Mouse (Mus musculus) liver, embryonic 18 days (tissue): Measurements from ENCODE around the gene Tigar. TPM values are rescaled to one million over a fixed set of nuclear protein-coding genes. Genes with fewer than 3 reads are reported as not detected.

Experiments used
- polyA plus RNA-seq: library from polyadenylated mRNA; depleted of rRNA; stranded (reverse); fragments of >200 nt; gene quantifications from 2 replicates; pipeline ENCODE4 v1.2.3, GENCODE M21; 2012; rRNA removed

The Tigar gene
- 1.3 and 1.4 TPM in 2 replicates for polyA plus RNA-seq

DNA sequence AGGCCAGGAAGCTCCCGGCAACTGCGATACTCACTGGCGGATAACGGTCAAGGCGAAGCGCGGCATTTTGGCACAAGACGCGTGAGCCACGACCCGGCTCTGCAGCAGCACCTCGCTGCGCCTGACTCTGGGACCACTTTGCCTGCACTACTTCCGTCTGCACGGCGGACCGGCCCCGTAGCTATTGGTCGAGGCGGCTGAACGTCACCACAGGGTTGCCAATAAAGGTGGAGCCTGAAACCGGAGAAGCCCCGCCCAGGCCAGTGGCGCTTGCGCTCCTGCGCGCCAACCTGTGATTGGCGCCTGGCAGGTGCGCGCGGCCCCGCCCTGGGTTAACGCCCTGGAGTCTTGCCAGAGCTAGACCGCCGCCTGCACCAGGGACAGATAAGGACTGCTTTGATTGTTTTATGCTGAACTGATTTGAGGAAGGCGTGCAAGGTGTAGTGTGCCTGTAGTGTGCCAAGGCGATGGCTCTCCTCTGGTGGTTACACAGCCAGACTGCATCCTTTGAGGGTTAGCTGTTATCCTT lies at the start of gene Tigar:
Gene Tigar (minus strand): TSS at position 156 of the 529 bp plus-strand sequence.

DNA sequence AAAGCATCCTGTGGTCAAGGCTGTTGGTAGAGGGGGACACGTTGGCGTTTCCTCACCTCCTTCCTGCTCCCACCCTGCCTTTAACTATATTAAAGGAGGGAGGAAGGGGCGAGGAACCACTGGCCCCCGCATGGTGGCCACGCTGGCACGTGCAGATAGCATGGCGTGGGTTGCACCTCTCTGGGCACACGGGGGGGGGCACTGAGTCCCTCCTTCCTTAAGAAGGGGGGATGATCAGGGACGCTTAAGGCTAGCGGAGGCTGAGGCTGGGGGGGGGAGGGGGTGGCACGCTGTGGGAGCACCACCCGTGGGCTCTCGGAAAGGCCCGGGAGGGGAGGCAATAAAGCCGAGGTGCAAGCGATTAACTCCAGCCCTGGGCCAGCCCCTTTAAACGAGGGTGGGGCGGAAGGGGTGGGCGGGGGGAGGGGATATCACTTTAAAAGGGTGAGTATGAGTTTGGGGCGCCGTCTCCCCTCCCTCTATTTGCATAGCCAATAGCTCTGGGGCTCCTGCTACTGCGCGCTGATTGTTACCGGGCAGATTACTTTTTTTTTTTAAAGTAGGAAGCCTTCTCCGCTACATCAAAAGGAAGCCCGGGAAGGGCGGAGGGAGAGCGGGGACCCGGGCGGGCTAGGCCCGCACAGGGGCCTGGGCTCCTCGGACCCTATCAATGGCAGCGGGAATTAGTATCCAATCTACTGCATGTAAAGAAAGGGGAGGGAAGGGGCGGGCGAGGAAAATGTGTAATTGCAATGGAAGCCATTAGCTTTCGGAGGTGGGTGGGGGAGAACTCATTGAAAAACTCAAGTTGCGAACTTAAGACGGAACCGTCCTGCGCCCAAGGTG lies 43.0 kb upstream of the Tigar start, which contains the start of gene Ccnd2:
Gene Ccnd2 (minus strand): TSS at position 88 of the 846 bp plus-strand sequence.

DNA sequence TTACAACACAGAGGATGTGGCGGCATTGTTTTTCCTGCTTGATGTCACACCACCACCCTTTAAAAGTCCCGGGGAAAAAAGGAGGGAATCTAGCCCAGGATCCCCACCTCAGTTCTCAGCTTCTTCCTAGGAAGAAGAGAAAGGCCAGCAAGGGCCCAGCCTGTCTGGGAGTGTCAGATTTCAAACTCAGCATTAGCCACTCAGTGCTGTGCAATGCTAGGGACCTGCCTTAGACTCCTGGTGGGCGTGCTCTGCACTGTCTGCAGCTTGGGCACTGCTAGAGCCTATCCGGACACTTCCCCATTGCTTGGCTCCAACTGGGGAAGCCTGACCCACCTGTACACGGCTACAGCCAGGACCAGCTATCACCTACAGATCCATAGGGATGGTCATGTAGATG lies 36.5 kb downstream of the Tigar start, which contains the start of gene Fgf23:
Gene Fgf23 (plus strand): TSS at position 86 of the 400 bp plus-strand sequence.

Other genes with a start within 250 kb of the Tigar start
- 0.05 TPM in 1 of 2 replicates, not detected in the other for gene Dyrk4, start 187.7 kb downstream of the Tigar start, polyA plus RNA-seq
- gene Rad51ap1, start 170.0 kb downstream of the Tigar start, polyA plus RNA-seq = 17.6 and 18.1 TPM in 2 replicates
- 6.0 and 6.5 TPM in 2 replicates for gene D6Wsu163e, start 169.6 kb downstream of the Tigar start, polyA plus RNA-seq
- gene Fgf6, start 94.0 kb downstream of the Tigar start, polyA plus RNA-seq = not detected in 2 replicates
- gene Fgf23, start 36.7 kb downstream of the Tigar start, polyA plus RNA-seq = 0.06 and 0.08 TPM in 2 replicates
- gene Ccnd2, start 42.6 kb upstream of the Tigar start, polyA plus RNA-seq = 6.7 and 7.1 TPM in 2 replicates